Mouse (Mus musculus) bone marrow, adult 2 months (tissue): Measurements from ENCODE around the gene Asphd1. TPM values are rescaled to one million over a fixed set of nuclear protein-coding genes. Genes with fewer than 3 reads are reported as not detected.

ENCODE experiments used
- H3K27ac ChIP-seq: fragments of 200-500 bp; 2 replicates; pipeline ENCODE4 v1.5.1; 2012; ENCODE audit warnings: low read depth, mild to moderate bottlenecking, control low read depth, inconsistent platforms, low read length; ENCODE audit not compliant: control insufficient read depth, poor library complexity, insufficient read depth
- H3K4me1 ChIP-seq: fragments of 200-500 bp; 2 replicates; pipeline ENCODE4 v1.6.1; 2011; ENCODE audit warnings: low read length; ENCODE audit not compliant: control insufficient read depth, insufficient read depth
- H3K4me3 ChIP-seq: fragments of 200-500 bp; replicated peaks from 2 replicates; pipeline ENCODE3; 2011; ENCODE audit warnings: mild to moderate bottlenecking, low read depth, low read length, control low read depth; ENCODE audit not compliant: control insufficient read depth
- CTCF ChIP-seq: fragments of 200-500 bp; IDR thresholded peaks from 2 replicates; pipeline ENCODE4 v1.5.1; 2011; ENCODE audit warnings: low read length, control low read depth; ENCODE audit not compliant: control insufficient read depth, insufficient read depth
- POLR2A ChIP-seq: fragments of 200-500 bp; IDR thresholded peaks from 2 replicates; pipeline ENCODE4 v1.6.1; 2011; ENCODE audit warnings: low read depth, mild to moderate bottlenecking, control low read depth, low read length, borderline replicate concordance; ENCODE audit not compliant: control insufficient read depth
- WGBS: fragments of 180-500 bp; shearing (Covaris S2); methylation state at CpG from one replicate; pipeline ENCODE4 v1.1.7; 2018; 5-methylcytosine and 5-hydroxymethylcytosine counted together
- polyA plus RNA-seq: library from polyadenylated mRNA; stranded (reverse); fragments of >200 nt; gene quantifications from 2 replicates; pipeline ENCODE4 v1.2.4, GENCODE M21; 2011; ENCODE audit warnings: low replicate concordance; ENCODE audit not compliant: missing spikeins, insufficient read depth, insufficient read length

Asphd1 gene
- polyA plus RNA-seq, 1 experiment, result not detected

GRCm38 (mm10) chr7:126961965-126962364 lies 12.6 kb upstream of the Asphd1 start:
- Histone ChIP-seq H3K4me1 (peaks cover 2% of the 10 kb centered on the region), H3K27ac (no peak overlapping the region), H3K4me3 (no peak overlapping the region)
- WGBS, result 82% methylated on average over 4 of the region's 4 CpGs
- TF ChIP-seq CTCF, result no peak
- TF ChIP-seq POLR2A, result no peak

GRCm38 (mm10) chr7:126961095-126961494 lies 11.7 kb upstream of the Asphd1 start:
- Histone ChIP-seq H3K27ac (no peak overlapping the region), H3K4me1 (peaks cover 2% of the 10 kb centered on the region), H3K4me3 (no peak overlapping the region)
- TF ChIP-seq CTCF (no peak), POLR2A (no peak)
- WGBS, result 89% methylated on average over 5 of the region's 5 CpGs

GRCm38 (mm10) chr7:126959780-126960179 lies 10.4 kb upstream of the Asphd1 start:
- H3K4me3 ChIP-seq, result no peak overlapping the region
- TF ChIP-seq POLR2A (no peak), CTCF (no peak)
- 46% methylated on average over 9 of the region's 9 CpGs for WGBS
- H3K4me1 ChIP-seq, result peaks cover 2% of the 10 kb centered on the region
- H3K27ac ChIP-seq, result no peak overlapping the region

- Histone ChIP-seq H3K27ac (no peak overlapping the region), H3K4me1 (peaks cover 2% of the 10 kb centered on the region), H3K4me3 (no peak overlapping the region)
- WGBS, result 22% methylated on average over 3 of the region's 3 CpGs
- TF ChIP-seq POLR2A (no peak), CTCF (no peak)
These were observed 5.7 kb upstream of the Asphd1 start for GRCm38 (mm10) chr7:126955125-126955524.

- no peak for TF ChIP-seq POLR2A
- no peak for TF ChIP-seq CTCF
- Histone ChIP-seq H3K4me3 (no peak overlapping the region), H3K27ac (no peak overlapping the region), H3K4me1 (no peaks in the 10 kb centered on the region)
- 8% methylated on average over 7 of the region's 8 CpGs for WGBS
These were observed 3.3 kb upstream of the Asphd1 start for GRCm38 (mm10) chr7:126952646-126953045.

- Histone ChIP-seq H3K4me3 (no peak overlapping the region), H3K4me1 (no peaks in the 10 kb centered on the region), H3K27ac (no peak overlapping the region)
- 35% methylated on average over 4 of the region's 4 CpGs for WGBS
- TF ChIP-seq POLR2A (no peak), CTCF (no peak)
These were observed 2.4 kb upstream of the Asphd1 start for GRCm38 (mm10) chr7:126951741-126952140.

- no peak for TF ChIP-seq CTCF
- TF ChIP-seq POLR2A, result no peak
- H3K4me3 ChIP-seq, result no peak overlapping the region
- WGBS, result 11% methylated on average over 26 of the region's 26 CpGs
- no peak overlapping the region for H3K27ac ChIP-seq
- H3K4me1 ChIP-seq, result no peaks in the 10 kb centered on the region
These were observed 1.5 kb upstream of the Asphd1 start for GRCm38 (mm10) chr7:126950647-126951615.

GRCm38 (mm10) chr7:126949793-126950646 lies 638 bp upstream of the Asphd1 start, which contains the start of gene Sez6l2:
Gene Sez6l2 (plus strand): TSS chr7:126950563.
- H3K27ac ChIP-seq, result no peak within 1 kb of the TSS
- peak within 1 kb of the TSS; percentile 1 for H3K4me3 ChIP-seq
- 2% methylated on average over 42 of the region's 42 CpGs for WGBS
- H3K4me1 ChIP-seq, result no peaks in the 10 kb centered on the region
- no peak for TF ChIP-seq POLR2A
- TF ChIP-seq CTCF, result no peak
